Mouse (Mus musculus) embryo, embryonic 11.5 days (tissue): Measurements from ENCODE around the gene Gm44973.
"Not testable (repeated sequence)": the region's sequence is repeated elsewhere in the genome, so short reads cannot be mapped to it uniquely, and the experiment has no call there.

ENCODE experiments used
- DNase-seq: peaks from one replicate; pipeline ENCODE4 v3.0.0-alpha.2; 2012; ENCODE audit warnings: low read depth, low spot score

Gene Gm44973

GRCm38 (mm10) chr7:5015118-5016001, at the start of gene Gm44973:
Gm44973 (plus strand) TSS chr7:5015496.
- peak; percentile 94 for DNase-seq

GRCm38 (mm10) chr7:4971068-4971467, 44.2 kb upstream of the Gm44973 start, which contains the start of gene Sbk3:
Sbk3 (minus strand) TSS chr7:4971168.
- DNase-seq, result no peak

- DNase-seq, result no peak
These were observed 43.6 kb upstream of the Gm44973 start for GRCm38 (mm10) chr7:4971710-4972109.

GRCm38 (mm10) chr7:4972321-4973047, 42.8 kb upstream of the Gm44973 start:
- DNase-seq, result no peak

DNA sequence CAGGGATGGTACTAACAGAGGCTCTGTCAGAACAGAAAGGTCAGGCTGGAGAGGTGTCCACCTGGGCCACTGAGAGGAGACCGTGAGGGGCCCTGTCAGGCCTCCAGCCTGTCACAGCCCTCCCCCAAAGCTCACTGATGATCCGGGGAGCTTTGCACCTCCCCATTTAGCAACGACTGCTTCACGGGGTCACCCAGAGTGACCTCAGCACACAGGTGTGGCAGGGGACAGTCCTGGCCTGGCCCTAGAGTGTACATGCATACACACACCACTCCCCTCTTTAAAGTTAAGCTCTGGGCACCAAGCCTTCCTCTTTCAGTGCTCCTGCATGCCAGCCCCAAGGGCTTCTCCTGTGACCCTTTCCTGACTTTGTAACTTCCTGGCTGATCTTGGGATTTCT, 39.8 kb upstream of the Gm44973 start:
- no peak for DNase-seq

GRCm38 (mm10) chr7:4976832-4977231, 38.5 kb upstream of the Gm44973 start:
- no peak for DNase-seq

GRCm38 (mm10) chr7:4988250-4988649, 27.0 kb upstream of the Gm44973 start:
- DNase-seq, result no peak

DNA sequence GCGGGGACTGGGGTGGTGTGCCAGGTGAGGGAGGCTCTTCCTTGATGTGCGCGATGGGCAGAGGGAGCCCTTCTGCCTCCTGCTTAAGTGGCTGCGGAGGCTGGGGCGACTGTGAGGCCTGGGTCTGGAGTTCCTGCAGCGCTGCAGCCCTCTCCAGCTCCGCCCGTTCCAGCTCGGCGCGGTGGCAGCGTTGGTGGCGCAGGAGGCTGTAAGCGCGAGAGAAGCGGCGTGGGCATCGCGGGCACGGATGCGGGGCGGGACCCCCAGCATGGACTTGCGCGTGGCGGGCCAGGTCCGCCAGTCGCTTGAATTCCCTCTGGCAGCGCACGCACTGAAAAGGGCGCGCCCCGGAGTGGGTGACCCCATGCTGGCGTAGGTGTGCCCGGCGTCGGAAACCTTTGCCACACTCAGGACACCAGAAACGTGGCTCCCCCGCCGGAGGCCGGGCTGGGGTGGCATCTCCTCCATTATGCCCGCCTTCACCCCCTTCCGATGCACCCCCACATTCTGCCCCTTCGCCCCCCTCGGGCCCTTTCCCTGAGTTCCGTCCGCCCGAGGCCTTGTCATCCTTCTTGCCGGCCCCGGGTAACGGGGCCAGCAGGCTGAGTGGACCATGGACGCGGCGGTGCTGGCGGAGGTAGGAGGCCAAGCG, 21.8 kb upstream of the Gm44973 start:
- DNase-seq, result no peak

GRCm38 (mm10) chr7:4993999-4994788, 21.1 kb upstream of the Gm44973 start:
- DNase-seq, result no peak

GRCm38 (mm10) chr7:4995268-4996002, 19.9 kb upstream of the Gm44973 start:
- no peak for DNase-seq

DNA sequence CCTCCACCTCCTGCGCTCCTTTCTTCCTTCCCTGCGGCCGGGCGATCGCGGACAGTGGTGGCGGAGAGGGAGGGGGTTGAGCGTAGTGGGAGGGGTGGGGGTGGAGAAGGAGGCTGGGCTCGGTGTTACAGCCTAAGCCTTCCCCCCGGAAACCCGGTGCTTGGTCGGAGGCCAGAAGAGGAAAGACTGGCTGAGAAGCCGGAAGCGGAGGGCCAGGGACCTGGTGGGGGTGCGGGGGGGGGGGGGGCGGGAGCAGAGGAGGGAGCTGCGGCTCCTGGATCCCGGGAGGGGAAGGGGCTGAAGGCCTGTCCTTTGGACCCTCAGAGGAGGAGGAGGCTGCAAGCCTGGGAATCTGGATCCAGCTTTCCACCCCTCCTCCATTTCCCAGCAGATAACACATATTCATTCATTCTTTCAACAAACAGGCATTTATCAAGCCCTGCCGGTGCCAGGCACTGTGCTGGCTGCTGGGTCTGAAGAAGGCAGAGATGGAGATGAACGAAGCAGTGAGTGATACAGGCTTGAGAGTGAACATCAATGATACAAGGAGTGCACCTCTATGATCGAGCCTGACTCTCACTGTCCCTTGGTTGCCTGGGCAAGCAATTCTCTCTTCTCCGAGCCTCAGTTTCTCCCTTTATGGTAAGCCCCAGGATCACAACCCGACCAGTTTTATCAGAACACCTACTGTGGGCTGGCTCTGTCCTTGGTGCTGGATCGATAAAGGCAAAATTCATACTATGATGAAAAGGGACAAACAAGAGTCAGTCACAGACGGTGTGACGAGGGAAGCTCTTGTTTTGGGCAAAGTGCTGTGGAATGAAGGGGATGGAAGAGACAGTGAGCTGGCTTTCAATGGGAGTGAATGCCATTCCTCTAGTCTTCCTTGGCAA, 19.0 kb upstream of the Gm44973 start, which contains the start of gene Zfp579:
Gene Zfp579 (minus strand): TSS at position 156 of the 893 bp plus-strand sequence.
- peak; percentile 79 for DNase-seq

GRCm38 (mm10) chr7:4996934-4997333, 18.4 kb upstream of the Gm44973 start:
- no peak for DNase-seq

DNA sequence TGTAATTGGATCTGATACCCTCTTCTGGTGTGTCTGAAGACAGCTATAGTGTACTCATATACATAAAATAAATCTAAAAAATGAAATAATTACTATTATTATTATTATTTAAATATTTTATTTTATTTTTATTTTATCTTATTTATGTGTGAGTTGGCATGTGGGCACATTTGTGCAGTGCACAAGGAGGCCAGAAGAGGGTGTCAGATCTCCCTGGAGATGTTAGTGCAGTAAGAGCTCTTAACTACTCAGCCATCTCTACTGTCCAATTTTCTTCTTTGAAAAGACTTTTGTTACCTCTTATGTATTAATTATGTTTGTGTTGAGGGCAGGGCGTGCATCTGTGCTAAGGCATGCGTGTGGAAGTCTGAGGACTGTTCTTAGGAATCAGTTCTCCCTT, 15.4 kb upstream of the Gm44973 start:
- DNase-seq, result no peak

DNA sequence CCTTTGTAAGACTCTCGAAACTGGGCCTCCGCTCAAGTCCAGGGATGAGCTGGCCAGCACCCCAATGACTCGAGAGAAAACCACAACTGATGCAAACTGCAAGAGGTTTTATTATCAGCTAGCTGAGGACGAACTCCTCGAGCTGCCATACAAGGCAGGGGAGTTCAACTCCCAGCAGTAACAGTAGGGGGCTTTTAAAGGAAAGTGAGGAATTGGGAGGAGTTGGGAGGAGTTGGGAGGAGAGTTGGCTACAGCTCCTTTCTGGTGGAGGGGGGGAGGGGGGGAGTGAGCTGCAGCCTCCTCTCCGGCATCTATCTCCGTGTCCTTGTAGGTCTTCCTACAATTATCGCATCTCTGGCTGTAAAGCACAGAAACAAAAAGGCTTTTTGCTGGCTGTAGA, 12.4 kb upstream of the Gm44973 start:
- DNase-seq, result not testable (repeated sequence)

- no peak for DNase-seq
These were observed 7.1 kb upstream of the Gm44973 start for GRCm38 (mm10) chr7:5008229-5008628.

DNA sequence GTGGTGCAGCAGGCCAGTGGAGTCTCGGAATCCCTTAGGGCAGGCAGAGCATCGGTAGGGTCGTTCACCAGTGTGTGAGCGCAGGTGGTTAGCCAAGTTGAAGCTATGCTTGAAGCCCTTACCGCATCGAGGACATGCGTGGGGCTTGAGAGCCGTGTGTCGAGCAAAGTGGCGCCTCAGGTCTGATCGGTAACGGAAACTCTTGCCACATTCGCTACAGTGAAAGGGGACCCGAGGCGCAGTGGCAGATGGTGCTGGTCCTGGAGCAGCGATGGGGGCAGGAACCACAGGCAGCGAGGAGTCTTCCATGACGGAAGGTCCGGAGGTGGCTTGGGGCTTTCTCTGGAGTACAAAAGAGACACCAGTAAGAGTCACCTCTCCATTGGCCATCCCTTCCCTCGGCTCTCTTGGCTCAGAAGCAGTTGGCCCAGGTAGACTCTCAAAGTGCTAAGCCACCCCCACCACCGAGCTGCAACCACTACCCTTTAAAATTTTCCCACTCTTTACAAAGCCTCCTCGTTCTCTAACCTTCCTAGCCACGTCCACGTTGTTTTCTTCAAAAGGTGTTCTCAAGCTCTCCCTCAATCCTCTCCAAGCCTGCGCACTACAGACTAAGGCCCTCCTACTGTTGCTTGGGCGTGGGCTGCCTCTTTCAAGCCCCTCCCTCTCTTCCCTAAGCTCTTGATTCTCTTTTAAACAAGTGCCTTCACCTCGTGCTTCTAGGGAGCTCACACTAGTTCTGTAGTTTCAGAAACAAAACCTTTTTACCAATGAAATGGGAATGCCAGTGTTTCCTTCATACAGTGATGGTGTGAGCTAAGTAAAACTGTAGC, 2.4 kb upstream of the Gm44973 start:
- no peak for DNase-seq

GRCm38 (mm10) chr7:5014251-5015117, 812 bp upstream of the Gm44973 start, which contains the start of the genes Zfp524 and Fiz1:
Zfp524 (plus strand) TSS chr7:5014415.
Fiz1 (minus strand) TSS chr7:5014697.
- peak; percentile 98 for DNase-seq

DNA sequence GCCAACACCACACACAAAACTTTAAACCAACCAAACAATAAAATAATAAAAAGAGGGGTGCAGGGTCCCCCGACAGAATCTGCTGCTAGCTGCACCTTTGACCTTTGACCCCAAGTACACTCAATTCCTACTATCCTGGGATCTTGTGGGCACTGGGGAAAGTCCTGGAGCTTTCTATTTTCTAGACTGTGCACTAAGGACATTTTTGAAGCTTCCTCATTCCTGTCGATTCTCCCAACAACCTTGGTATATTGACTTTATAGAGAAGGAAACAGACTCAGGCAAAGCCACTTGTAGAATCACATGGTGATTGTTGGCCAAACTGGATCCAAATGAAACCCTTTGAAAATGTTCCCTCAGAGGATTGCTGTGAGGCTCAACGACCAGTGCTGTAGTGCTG, 761 bp downstream of the Gm44973 start:
- DNase-seq, result no peak
